Mouse (Mus musculus) spleen, postnatal 36 days (tissue): ENCODE measurements around the gene Ttc7.

Experiments
- DNase-seq, 2 experiments: peaks; one replicate each; pipeline ENCODE4 v3.0.0; 2022; ENCODE audit warnings: low spot score in 2 of 2, mixed read lengths in 1 of 2

The Ttc7 gene

DNA sequence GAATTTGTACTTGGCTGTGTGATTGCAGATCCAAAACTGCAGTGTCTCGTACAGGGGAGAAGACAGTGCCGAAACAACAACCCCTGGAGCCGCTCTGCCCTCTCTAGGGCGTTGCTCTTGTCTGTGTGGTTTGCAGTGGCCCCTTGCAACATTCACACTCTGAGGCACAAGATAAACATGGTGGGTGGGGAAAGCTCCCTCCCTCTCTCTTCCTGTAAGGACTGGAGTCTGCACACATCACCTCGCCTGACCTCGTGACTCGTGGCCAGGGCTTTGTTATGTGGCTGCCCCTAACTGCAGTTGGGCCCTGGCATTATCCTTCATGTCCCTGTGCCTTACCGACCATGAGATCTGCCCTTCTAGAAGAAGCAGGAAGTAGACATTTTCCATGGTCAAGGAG lies 82.6 kb downstream of the Ttc7 start:
- DNase-seq = peak; percentile 30 to 35

DNA sequence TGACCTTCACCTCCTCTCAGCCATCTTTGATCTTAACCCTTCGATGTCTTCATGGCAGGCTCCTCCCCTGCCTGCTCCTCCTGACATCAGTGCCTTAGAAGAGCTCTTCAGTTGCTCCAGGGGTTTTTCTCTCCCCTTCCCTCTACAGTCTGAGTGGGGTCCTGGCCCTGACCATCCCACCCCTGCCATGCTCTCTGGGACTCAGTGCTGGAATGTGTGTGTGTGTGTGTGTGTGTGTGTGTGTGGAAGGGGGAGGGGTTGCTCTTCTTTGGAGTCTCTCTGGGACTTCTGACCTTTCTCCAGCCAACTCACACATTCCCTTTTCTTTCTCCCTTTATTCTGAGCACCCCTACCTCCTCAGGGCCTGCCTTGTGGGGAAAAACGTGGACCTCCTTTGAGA lies 83.8 kb downstream of the Ttc7 start:
- no peak for DNase-seq

DNA sequence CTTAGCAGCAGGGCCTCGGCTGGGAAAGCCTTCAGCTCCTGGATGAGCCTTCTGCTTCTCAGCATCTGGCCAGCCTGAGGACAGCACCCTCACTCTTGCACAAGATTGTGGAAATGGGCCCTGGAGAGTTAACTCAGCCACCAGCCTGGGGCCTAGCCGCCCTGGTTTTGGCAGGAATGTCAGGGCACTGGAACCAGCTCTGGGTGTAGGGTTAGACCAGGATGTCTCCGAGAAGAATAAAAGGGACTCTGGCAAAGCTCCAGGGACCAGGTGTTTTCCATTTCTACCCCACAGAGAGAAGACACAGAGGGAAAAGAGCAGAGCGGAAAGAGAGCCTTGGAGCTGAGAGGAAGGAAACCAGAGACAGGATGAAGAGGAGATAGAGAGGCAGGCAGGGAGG lies 84.5 kb downstream of the Ttc7 start:
- no peak for DNase-seq

DNA sequence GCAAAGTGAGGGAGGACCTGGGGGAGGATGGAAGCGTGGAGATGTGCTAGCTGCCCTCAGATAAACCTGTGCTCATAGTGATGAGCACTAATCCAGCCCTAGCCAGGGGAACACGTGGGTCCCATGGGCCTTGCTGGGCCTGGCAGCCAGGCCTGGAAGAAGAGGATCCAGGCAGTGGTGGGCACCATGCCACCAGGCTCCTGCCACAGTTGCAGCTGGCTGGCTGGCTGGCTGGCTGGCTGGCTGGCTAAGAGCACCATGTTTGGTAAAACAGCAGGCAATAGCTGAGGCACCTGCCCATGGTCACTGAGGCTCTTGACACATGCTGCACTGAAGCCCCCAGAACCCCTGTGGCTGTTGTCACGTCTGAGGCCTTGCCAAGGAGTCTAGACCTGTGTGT lies 85.0 kb downstream of the Ttc7 start:
- no peak for DNase-seq

DNA sequence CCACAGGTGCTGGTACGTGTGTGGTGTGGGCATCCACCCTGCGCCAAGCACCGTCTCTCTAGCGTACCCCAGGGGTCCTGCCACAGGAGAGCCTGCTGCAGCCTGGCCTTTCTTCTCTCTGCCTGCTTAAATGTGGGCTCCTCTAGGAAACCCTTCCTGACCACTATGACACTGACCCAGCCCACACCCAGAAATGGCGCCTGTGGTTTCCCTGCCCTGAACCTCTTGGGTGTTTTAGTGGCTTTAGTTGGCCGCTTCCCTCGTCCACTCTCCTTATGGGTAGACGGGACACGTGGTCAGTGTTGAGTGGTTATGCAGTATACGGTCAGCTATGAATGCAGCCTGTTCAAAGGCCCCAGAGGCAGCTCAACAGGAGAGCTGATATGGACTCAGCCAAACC lies 85.8 kb downstream of the Ttc7 start:
- DNase-seq = no peak

DNA sequence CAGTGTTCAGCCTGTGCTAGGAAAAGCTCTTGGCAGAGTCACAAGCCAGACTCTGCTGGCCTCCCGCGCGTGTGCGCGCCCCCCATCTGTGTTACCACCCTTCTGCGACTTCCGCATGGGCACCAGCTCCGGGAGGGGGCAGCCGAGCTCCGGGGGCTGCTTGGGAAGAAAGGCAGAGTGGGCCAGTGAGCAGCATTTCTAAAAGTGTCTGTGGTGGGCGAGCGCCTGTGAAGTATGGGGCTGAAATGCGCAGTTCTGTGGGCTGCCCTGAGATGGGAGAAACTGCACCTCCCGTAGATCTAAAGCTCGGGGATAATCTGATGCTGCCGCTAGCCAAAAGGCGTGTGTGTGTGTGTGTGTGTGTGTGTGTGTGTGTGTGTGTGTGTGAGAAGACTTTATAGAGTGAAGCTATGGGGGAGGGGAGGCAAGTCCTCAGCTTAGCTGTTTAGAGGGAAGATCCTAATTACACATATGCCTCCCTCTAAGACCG lies 86.6 kb downstream of the Ttc7 start:
- DNase-seq = no peak

DNA sequence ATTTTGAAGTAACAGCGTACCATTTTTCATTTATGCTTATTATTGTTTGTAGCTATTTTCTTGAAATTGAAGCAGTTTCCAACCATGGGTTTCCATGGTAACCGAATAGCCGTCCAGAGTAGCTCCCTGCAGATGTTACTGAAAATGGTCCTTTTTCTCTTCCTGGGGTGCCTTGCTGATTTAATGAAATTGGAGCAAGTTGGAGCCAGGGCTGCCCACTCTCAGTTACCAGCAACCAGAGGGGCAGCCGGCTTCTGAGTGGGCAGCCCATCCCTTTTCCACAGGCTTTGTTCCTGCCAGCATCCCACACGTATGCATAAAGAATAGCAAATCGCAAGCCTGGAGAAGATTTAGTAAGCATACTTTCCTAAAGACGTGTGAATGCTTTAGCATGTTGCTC lies 89.5 kb downstream of the Ttc7 start:
- no peak for DNase-seq

DNA sequence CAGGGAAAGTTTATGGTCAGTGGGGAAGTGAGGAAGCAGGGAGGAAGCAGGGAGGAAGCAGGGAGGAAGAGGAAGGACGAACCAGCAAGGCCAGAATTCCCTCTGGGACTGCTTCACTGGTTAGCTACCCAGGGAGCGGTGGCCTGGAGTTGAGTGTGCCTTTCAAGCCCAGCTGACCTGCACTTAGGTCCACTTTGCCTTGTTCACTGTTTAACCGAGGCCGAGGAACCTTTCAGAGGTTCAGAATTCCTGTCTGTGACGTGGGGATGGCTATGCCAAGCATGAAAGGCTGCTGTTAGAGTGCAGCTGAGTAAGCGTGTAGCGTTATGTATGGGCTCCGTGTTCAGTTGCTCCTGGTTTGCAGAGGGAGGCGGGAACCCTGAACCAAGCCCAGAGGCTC lies 90.6 kb downstream of the Ttc7 start:
- DNase-seq = no peak

DNA sequence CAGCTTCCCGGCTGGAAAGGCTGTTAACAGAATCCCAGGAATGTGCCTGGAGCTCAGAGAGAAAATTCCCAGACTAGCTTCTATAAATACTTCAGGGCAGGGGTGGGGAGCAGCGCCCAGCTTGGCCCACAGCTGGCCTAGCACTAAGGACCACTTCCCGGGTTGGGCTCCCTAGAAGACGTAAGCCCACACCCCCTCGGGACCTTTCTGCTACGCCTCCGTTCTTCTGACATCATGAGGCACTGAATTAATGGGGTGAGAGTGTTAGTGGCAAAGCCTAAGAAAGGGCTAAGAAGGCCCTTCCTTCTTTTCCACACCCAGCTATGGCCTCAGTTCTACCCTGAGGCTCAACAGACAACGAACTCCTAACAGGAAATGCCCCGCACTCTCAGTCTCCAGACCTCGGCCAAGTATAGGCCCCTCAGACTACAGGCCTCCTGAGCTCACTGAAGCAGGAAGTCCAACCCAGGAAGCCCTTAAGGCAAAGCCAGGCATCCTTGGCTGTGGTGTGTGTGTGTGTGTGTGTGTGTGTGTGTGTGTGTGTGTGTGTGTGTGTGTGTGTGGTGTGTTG lies 93.3 kb downstream of the Ttc7 start:
- DNase-seq = no peak

DNA sequence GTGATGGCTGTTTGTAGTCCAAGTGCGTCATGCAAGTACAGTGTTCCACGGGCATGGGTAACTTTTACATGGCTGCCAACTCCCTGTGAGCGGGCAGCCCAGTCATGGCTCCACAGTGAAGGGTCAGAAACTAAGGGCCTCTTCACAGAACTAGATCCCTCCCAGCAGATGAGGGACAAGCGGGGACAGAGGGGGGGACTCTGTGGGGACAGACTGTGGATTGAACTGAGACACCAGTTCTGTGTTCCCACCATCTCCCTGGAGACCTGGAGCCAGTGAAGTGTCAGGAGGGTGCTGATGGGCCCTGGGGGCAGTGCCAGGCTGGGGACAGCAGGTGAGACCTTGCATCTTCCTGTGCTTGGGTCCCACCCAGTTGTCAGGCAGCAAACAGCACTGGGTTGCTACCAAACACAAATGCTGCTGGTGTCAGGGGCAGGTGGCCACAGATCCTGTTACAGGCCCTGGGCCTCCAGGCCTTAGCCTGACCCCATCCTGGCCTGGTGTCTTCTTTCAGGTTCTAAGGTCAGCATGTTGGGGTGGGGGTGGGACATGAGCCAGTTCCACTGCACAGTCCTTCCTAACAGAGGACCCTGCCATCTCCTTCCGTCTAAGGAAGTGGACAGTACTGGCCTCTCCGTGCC lies 94.3 kb downstream of the Ttc7 start:
- DNase-seq = no peak

DNA sequence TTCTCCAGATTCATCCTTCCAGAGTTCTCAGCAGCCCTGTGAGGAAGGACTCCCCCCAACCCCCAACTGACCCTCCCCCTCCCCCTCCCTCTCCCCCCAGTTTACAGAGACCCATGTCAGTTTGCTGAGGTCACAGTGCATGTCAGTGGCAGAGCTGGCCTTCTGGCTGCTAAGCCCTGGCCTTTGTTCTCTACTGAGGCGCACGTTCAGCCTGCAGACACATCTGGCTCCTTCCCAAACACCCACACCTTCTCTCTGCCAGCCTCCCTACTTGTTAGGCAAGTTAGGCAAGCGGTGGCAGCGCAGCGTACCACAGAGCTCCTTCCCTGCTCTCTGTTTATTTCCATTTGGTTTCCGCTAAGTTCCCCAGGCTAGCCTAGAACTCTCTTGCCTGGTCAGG lies 94.8 kb downstream of the Ttc7 start:
- no peak for DNase-seq

DNA sequence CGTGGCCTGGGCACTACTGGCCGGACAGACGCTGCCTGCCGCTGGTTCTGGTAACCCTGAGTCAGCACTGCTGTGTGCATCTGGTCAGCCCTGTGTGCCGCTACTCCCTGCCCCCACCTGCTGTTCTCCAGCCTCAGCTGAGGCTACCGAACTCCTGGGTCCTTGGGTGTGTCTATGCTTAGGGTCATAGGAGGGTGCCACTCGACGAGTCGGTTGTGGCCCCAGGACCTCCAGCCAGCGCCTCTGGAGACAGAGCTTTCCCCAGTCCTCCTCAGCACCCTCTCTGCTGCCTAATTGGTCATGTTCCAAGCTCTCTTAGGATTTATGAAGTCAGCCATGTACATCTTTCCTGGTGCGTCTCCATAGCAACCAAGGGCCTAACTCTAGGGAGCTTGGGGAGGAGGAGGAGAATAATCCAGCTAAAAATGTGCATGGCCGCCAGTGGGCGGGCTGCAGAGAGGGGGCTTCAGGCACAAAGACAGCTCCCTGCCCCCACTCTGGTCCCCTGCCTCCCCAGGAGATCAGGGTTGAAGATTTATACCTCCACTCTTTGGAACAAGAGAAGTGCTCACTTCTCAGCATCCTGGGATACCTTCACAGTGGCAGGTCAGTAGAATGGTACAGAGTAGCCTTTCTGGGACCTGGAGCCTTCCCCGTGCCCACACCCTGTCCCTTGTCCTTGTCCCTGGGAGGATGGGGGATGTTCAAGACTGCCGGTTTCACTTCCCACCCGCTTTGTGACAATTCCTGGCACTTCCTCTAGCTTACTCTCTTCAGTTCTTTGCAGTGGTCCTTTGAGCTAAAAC lies 95.9 kb downstream of the Ttc7 start:
- DNase-seq = peak in 1 of 2 experiments; percentile 19

DNA sequence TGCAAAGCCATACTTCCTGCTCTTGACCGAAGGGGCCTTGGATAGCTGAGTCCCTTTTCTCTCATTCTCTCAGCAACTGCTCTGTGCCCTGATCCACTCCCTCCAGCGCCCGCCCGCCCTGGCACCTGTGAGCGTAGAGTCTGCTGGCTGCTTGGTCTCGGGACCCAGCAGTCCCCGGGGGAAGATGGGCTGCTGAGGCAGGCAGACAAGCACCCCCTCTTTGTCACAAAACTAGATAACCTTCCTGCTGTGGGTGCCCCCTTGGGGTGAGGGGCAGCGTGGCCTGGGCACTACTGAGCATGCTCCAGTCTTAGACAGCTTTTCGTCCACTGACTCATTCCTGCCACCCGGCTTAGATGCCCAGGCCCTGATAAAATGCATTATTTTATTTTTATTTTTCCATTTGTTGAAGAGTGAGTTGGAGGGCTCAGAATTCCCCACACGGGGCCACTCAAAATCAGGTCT lies 96.5 kb downstream of the Ttc7 start:
- no peak for DNase-seq

DNA sequence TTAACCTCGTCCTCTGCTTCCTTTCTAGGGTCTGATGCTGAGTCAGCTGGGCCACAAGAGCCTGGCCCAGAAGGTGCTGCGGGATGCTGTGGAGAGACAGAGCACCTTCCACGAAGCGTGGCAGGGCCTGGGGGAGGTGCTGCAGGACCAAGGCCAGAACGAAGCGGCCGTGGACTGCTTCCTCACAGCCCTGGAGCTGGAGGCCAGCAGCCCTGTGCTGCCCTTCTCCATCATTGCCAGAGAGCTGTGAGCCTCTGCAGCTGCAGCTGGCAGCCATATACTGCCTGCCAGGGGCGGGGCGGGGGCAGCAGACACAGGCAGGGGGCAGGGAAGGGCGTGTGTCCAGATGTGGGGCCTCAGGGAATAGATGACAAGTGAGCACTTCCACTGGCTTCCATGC lies 97.1 kb downstream of the Ttc7 start:
- no peak for DNase-seq

DNA sequence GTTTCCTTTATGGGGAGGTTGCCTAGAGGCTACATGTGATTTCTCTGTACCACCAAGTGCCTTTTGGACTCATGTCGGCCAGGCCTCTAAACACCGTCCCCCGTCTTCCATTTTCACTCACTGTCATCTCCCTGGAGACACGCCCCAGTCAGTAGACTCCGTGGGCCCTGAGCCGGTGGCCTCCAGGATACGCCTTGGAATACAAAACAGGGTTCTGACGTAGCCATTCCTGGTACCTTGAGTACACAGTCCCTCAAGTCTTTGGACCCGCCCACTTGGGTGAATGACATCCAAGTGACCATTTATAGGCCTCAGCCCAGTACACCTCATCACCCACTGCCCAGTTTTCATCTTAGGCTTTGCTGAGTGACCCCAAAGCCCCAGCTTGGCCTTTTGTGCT lies 98.0 kb downstream of the Ttc7 start:
- no peak for DNase-seq

DNA sequence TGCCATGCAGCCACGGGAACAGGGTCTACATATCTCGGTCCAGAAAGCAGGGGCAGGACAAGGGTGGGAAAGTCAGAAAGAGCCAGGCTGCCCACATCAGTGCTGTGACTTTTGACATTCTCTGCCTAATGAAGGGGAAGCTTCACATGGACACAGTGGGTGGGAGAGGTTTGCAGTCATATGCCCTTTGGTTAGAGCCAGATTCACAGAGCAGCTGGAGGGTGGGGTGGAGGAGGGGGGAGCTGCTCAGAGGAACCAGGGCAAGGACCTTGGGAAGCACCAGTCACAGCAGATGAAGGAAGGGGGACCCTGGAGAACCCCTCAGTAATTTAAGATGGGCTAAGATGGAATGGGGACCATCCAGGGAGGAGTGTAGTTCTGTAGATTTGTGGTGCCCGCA lies 103.1 kb downstream of the Ttc7 start:
- DNase-seq = no peak

DNA sequence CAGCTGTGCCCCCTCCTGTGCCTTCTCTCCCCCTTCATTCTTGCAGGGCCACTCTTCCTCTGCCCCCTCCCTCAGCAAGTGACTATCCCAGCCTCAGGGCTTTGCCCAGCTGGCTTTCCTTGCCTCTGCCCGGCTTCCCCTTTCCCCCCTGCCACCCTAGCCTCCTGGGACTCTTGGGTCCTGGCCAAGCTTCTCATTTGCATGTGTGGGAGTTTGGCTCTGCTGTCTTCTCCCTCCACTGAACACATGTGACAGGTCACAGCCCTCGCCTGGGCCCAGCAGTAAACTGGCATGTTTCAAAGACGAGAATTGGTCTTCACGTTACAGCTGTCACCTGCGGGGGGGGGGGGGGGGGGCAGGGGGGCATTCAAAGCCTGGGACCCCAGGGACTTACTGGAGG lies 104.4 kb downstream of the Ttc7 start:
- DNase-seq = peak; percentile 79 to 81

DNA sequence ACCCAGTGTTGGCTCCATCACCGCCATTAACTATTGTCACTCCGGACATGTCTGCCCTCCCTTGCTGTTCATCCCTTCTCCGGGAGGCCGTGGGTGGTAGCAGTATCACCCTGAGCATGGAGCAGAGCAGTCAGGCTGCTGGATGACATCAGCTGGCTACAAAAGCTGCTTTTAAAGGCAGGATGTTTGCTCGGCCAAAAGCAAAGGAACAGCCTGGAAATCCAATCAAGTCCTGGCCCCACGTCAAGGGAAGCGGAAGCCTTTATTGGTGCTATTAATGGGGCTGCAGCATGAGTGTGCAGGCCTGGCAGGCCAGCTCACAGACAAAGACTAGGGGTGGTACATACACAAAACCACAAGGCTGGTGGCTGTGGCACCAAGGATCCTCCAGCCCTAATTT lies 108.6 kb downstream of the Ttc7 start:
- no peak for DNase-seq

DNA sequence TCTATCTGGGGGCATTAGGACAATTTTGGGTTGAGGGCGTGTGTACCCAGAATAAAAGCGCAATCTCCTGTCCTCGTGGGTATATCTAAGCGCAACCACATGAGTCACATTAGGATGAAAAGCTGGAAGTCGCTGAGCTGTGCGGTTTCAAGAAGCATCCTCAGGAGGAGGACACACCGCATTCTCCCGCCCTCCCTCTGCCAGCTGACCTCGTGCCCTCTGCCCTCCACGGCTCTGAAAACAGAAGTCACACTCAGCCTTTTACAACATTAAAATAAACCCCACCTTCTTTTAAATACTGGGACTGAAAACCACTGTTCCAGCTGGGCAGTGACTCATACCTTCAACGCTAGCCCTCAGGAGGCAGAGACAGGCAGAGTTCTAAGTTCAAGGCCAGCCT lies 114.4 kb downstream of the Ttc7 start:
- DNase-seq = no peak

DNA sequence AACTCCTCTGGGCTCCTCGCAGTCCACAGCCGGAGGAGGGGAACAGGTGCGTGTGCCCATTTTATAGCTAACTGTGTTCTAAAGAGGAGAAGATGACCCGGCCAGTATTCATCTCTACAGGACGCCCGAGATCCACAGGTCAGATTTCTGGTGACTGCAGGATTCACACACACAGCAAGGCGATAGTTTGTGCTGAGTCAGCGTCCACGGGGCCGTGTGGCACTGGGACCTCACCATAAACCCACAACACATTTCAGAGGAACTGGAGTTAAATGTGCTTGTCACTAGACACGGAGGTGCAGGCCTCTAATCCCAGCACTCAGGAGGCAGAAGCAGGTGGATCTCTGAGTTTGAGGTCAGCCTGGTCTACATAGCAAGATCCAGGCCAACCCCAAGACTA lies 119.8 kb downstream of the Ttc7 start:
- DNase-seq = no peak

DNA sequence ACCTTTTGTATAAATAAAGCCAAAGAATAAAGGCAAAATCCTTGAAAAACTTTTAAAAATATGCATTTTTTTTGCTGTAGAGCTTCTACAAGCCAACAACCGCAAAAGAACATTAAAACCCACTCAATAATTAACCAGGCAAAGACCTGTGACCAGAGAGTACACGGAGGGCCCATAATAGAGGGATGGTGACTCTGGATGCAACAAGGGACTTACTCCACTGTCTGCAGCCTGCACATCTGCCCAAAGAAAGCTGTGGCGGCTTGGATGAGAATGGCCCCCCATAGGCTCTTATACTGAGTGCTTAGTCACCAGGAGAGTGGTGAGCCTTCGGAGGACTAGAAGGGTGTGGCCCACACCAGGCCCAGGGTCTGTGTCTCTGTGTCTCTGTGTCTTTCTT lies 120.8 kb downstream of the Ttc7 start:
- DNase-seq = no peak

DNA sequence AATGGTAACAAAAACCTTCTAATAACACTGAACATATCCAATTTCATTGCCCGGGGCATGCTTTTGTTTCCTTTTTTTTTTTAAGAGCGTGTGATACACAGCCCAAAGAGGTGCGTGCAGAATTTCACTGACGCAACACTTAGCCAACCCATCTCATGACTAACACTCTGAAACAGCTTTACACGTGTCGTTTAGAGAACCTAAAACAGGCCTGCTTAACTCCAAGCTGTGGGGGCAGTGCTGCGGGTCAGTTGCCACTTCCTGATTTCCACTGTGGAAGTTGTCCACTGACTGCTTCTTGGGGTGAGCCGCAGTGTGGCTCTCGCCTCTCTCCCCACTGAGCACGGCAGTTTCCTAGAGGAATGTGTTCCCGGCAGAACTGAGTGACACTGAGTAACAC lies 122.9 kb downstream of the Ttc7 start:
- DNase-seq = peak; percentile 21 to 34

DNA sequence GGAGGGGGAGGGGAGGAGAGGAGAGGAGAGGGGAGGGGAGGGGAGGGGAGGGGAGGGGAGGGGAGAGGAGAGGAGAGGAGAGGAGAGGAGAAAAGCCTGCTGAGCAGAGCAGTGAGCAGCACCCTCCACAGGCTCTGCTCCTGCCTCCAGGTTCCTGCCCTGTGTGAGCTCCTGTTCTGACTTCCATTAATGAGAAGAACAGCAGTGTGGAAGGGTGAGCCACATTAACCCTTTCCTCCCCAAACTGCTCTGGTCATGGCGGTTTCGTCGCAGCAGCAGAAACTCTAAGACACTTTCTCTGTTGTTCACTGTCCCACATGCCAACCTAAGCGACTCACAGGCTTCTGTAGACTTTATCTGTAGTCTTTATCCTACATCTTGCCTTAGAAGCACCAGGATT lies 124.0 kb downstream of the Ttc7 start:
- DNase-seq = no peak
